ENCODE assay signal across 12 mouse cellular contexts in the genomic region with DNA sequence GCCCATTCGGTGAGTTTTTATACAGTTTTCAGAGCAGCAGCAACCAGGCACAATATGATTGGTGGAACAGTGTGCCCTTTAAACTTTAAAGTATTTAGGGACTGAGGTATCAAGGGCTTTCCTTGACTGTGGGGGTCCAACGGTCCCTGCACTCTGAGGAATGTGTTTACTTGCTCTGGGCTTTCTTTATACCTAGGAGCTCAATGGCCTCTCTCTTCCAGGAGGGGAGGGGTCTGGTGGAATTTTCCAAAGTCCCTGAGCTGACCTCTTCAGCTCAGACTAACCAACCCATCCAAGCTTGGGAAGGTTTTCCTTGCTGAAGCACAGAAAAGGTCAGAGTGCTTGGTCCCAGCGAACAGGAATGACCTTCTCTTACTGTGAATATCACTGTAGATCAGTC. TPM values are rescaled to one million over a fixed set of nuclear protein-coding genes. Genes with fewer than 3 reads are reported as not detected.
DNase-seq lines count a peak whose midpoint lies in the region; ATAC-seq and TF ChIP-seq lines count a peak whose summit lies in the region.
"Had no signal": no experiment of that assay in that cellular context is flagged by ENCODE, and none has a peak within 500 bp of the region (broad histone marks: within the 10 kb centered on the region; RNA-seq: fewer than 3 reads in every experiment).

No protein-coding gene starts in this region.

- WGBS in intestine, embryonic 14.5 days: 10% methylated on average over 3 of the region's 3 CpGs
- 29% methylated on average over 3 of the region's 3 CpGs for WGBS in intestine, postnatal 0 days
- 25% methylated on average over 3 of the region's 3 CpGs for WGBS in embryonic facial prominence, embryonic 15.5 days
- WGBS in limb, embryonic 13.5 days: 9% methylated on average over 3 of the region's 3 CpGs

- no peaks in the 10 kb centered on the region for H3K9me3 ChIP-seq in intestine, embryonic 14.5 days (ENCODE audit: control insufficient read depth, low read length)
- H3K9me3 ChIP-seq in intestine, postnatal 0 days (ENCODE audit: control insufficient read depth): no peaks in the 10 kb centered on the region
- 0 out of 2 replicates have a peak, but pooled peaks cover 5% of the 10 kb centered on the region for H3K9me3 ChIP-seq in embryonic facial prominence, embryonic 15.5 days (replicated peaks)
- no peaks in the 10 kb centered on the region; the same call in 1 of the 2 replicates for H3K9me3 ChIP-seq in limb, embryonic 13.5 days
- H3K9me3 ChIP-seq: neural tube, embryonic 12.5 days had no signal

- H3K27me3 ChIP-seq in intestine, embryonic 14.5 days (replicated peaks; ENCODE audit: control insufficient read depth, insufficient read depth, low read length): no peaks in the 10 kb centered on the region
- H3K27me3 ChIP-seq in intestine, postnatal 0 days (replicated peaks; ENCODE audit: control insufficient read depth, insufficient read depth, low read length): no peaks in the 10 kb centered on the region
- no peaks in the 10 kb centered on the region for H3K27me3 ChIP-seq in embryonic facial prominence, embryonic 15.5 days
- H3K27me3 ChIP-seq in limb, embryonic 13.5 days: no peaks in the 10 kb centered on the region
- H3K27me3 ChIP-seq: megakaryocyte, embryonic 14.5 days; neural tube, embryonic 12.5 days had no signal

- H3K4me1 ChIP-seq in intestine, embryonic 14.5 days (replicated peaks; ENCODE audit: control insufficient read depth, insufficient read depth, low read length): peaks cover 17% of the 10 kb centered on the region
- no peaks in the 10 kb centered on the region for H3K4me1 ChIP-seq in intestine, postnatal 0 days (replicated peaks; ENCODE audit: control insufficient read depth, insufficient read depth, low read length)
- peaks cover 30% of the 10 kb centered on the region for H3K4me1 ChIP-seq in embryonic facial prominence, embryonic 15.5 days
- peaks cover 40% of the 10 kb centered on the region for H3K4me1 ChIP-seq in limb, embryonic 13.5 days

- TF ChIP-seq CTCF in intestine, postnatal 0 days (IDR thresholded peaks at IDR 0.05; ENCODE audit: low read depth): no peak

- H3K4me3 ChIP-seq in intestine, embryonic 14.5 days (ENCODE audit: low read depth, low read length): no peak overlapping the region
- H3K4me3 ChIP-seq in intestine, postnatal 0 days (ENCODE audit: low read depth, low read length): no peak overlapping the region
- H3K4me3 ChIP-seq in embryonic facial prominence, embryonic 15.5 days (replicated peaks): no peak overlapping the region
- no peak overlapping the region for H3K4me3 ChIP-seq in limb, embryonic 13.5 days
- H3K4me3 ChIP-seq: megakaryocyte, embryonic 14.5 days; neural tube, embryonic 12.5 days had no signal

- DNase-seq in intestine, embryonic 14.5 days (ENCODE audit: low spot score): no peak
- DNase-seq in ZHBTc4 (ENCODE audit: low read depth, low spot score): peak; percentile 46
- no peak for DNase-seq in cerebellum, adult 18-20 months
- DNase-seq in gastrocnemius, postnatal 25 days: no peak
- DNase-seq: heart, postnatal 4 days; layer of hippocampus, postnatal 36 days; right cerebral cortex, postnatal 25 days had no signal

- H3K9ac ChIP-seq in intestine, embryonic 14.5 days (ENCODE audit: low read length): no peak overlapping the region
- no peak overlapping the region for H3K9ac ChIP-seq in intestine, postnatal 0 days (ENCODE audit: low read depth, low read length)
- no peak overlapping the region for H3K9ac ChIP-seq in embryonic facial prominence, embryonic 15.5 days
- H3K9ac ChIP-seq in limb, embryonic 13.5 days: no peak overlapping the region
- H3K9ac ChIP-seq: neural tube, embryonic 12.5 days had no signal

- 0 out of 2 replicates have a peak, but pooled peaks have one; percentile 34 for ATAC-seq in intestine, embryonic 14.5 days (replicated peaks; ENCODE audit: low FRiP score, low TSS enrichment, low read depth)
- ATAC-seq in intestine, postnatal 0 days: no peak
- no peak for ATAC-seq in embryonic facial prominence, embryonic 15.5 days (ENCODE audit: insufficient number of reproducible peaks, low FRiP score, low TSS enrichment, low read depth)
- ATAC-seq in limb, embryonic 13.5 days (ENCODE audit: low FRiP score, low read depth): no peak

- H3K27ac ChIP-seq in intestine, embryonic 14.5 days (ENCODE audit: low read depth): peak overlapping the region; percentile 82
- H3K27ac ChIP-seq in intestine, postnatal 0 days (ENCODE audit: low read depth, low read length): no peak overlapping the region
- H3K27ac ChIP-seq in embryonic facial prominence, embryonic 15.5 days (replicated peaks): peak overlapping the region; percentile 48; the same call in 1 of the 2 replicates
- peak overlapping the region; percentile 65; the same call in 1 of the 2 replicates for H3K27ac ChIP-seq in limb, embryonic 13.5 days
- H3K27ac ChIP-seq: neural tube, embryonic 12.5 days had no signal

- no peaks in the 10 kb centered on the region for H3K36me3 ChIP-seq in intestine, embryonic 14.5 days (ENCODE audit: control insufficient read depth, insufficient read depth, low read length)
- H3K36me3 ChIP-seq in intestine, postnatal 0 days (ENCODE audit: control insufficient read depth, insufficient read depth): no peaks in the 10 kb centered on the region
- H3K36me3 ChIP-seq in embryonic facial prominence, embryonic 15.5 days: no peaks in the 10 kb centered on the region
- no peaks in the 10 kb centered on the region for H3K36me3 ChIP-seq in limb, embryonic 13.5 days
- H3K36me3 ChIP-seq: neural tube, embryonic 12.5 days had no signal

- H3K4me2 ChIP-seq in intestine, embryonic 14.5 days (ENCODE audit: low read length): no peak overlapping the region; the same call in 1 of the 2 replicates
- no peak overlapping the region for H3K4me2 ChIP-seq in intestine, postnatal 0 days (replicated peaks; ENCODE audit: low read depth)
- H3K4me2 ChIP-seq in embryonic facial prominence, embryonic 15.5 days (replicated peaks): no peak overlapping the region
- H3K4me2 ChIP-seq in limb, embryonic 13.5 days (replicated peaks): peak overlapping the region; percentile 10; the same call in 1 of the 2 replicates
- H3K4me2 ChIP-seq: neural tube, embryonic 12.5 days had no signal

RNA-seq across cellular contexts. Expression of a gene that starts 30.8 kb away (rescaled TPM):
- polyA plus RNA-seq in intestine, embryonic 14.5 days (2014; fragmentation: Nextera tagmentation; extraction: Ambion mirVana): 104 and 109 TPM in 2 replicates
- 47.8 and 57.4 TPM in 2 replicates for polyA plus RNA-seq in intestine, postnatal 0 days (2015; fragmentation: Nextera tagmentation; extraction: Ambion mirVana)
- polyA plus RNA-seq in embryonic facial prominence, embryonic 15.5 days (2015; fragmentation: Nextera tagmentation; extraction: Ambion mirVana): 80.6 and 84.0 TPM in 2 replicates
- 112 and 116 TPM in 2 replicates for polyA plus RNA-seq in limb, embryonic 13.5 days (2015; fragmentation: Nextera tagmentation; extraction: Ambion mirVana)
- 10 to 100 TPM; 29.2 to 33.1 TPM for total RNA-seq in gastrocnemius, postnatal 25 days (2021)
